Mouse (Mus musculus): Measurements from ENCODE around the gene Gm4553. TPM values are rescaled to one million over a fixed set of nuclear protein-coding genes. Genes with fewer than 3 reads are reported as not detected.

The Gm4553 gene
- total RNA-seq, 1 experiment = not detected

GRCm38 (mm10) chr7:142155308-142155707 lies 10.2 kb downstream of the Gm4553 start:
- TF ChIP-seq MAFK (IDR thresholded peaks at IDR 0.05; ENCODE audit: insufficient read depth, low read depth, low read length) = no peak
- no peak for TF ChIP-seq ZNF384 (IDR thresholded peaks at IDR 0.05; ENCODE audit: low read depth, low read length)
- TF ChIP-seq CHD2 (IDR thresholded peaks at IDR 0.05; ENCODE audit: low read depth, low read length) = no peak
- TF ChIP-seq HCFC1 (IDR thresholded peaks at IDR 0.05; ENCODE audit: borderline replicate concordance, insufficient read depth, low read length) = no peak
- TF ChIP-seq ZC3H11A (IDR thresholded peaks at IDR 0.05; ENCODE audit: borderline replicate concordance, low read depth, low read length) = no peak
- Histone ChIP-seq H3K36me3 (ENCODE audit: control insufficient read depth, insufficient read depth, low read length, poor library complexity, severe bottlenecking) (no peaks in the 10 kb centered on the region), H3K9me3 (ENCODE audit: control insufficient read depth, insufficient read depth, low read depth, low read length) (no peaks in the 10 kb centered on the region), H3K27ac (ENCODE audit: insufficient read depth, low read depth, low read length, poor library complexity, severe bottlenecking) (no peak overlapping the region), H3K4me1 (ENCODE audit: control insufficient read depth in 2 of 2, insufficient read depth in 2 of 2, low read length in 2 of 2, poor library complexity in 1 of 2) (no peaks in the 10 kb centered on the region), H3K4me3 (ENCODE audit: insufficient read depth in 1 of 2, low read depth in 1 of 2, low read length in 2 of 2, poor library complexity in 1 of 2, severe bottlenecking in 1 of 2) (no peak overlapping the region), H3K9ac (ENCODE audit: insufficient read depth, low read depth, low read length, poor library complexity, severe bottlenecking) (no peak overlapping the region)
- DNase-seq (ENCODE audit: low read depth, low spot score) = no peak
- in situ Hi-C loops (cut with MboI; ENCODE audit: low sequenced_read_pairs in 2 of 2, unreplicated experiment in 2 of 2) = no loop called here

- in situ Hi-C loops (cut with MboI; ENCODE audit: low sequenced_read_pairs in 2 of 2, unreplicated experiment in 2 of 2) = no loop called here
- Histone ChIP-seq H3K4me3 (ENCODE audit: insufficient read depth in 1 of 2, low read depth in 1 of 2, low read length in 2 of 2, poor library complexity in 1 of 2, severe bottlenecking in 1 of 2) (no peak overlapping the region), H3K9ac (ENCODE audit: insufficient read depth, low read depth, low read length, poor library complexity, severe bottlenecking) (no peak overlapping the region), H3K36me3 (ENCODE audit: control insufficient read depth, insufficient read depth, low read length, poor library complexity, severe bottlenecking) (no peaks in the 10 kb centered on the region), H3K4me1 (ENCODE audit: control insufficient read depth in 2 of 2, insufficient read depth in 2 of 2, low read length in 2 of 2, poor library complexity in 1 of 2) (no peaks in the 10 kb centered on the region), H3K9me3 (ENCODE audit: control insufficient read depth, insufficient read depth, low read depth, low read length) (no peaks in the 10 kb centered on the region), H3K27ac (ENCODE audit: insufficient read depth, low read depth, low read length, poor library complexity, severe bottlenecking) (no peak overlapping the region)
- DNase-seq (ENCODE audit: low read depth, low spot score) = no peak
- TF ChIP-seq ZC3H11A (IDR thresholded peaks at IDR 0.05; ENCODE audit: borderline replicate concordance, low read depth, low read length) (no peak), MAFK (IDR thresholded peaks at IDR 0.05; ENCODE audit: insufficient read depth, low read depth, low read length) (no peak), CHD2 (IDR thresholded peaks at IDR 0.05; ENCODE audit: low read depth, low read length) (no peak), HCFC1 (IDR thresholded peaks at IDR 0.05; ENCODE audit: borderline replicate concordance, insufficient read depth, low read length) (no peak), ZNF384 (IDR thresholded peaks at IDR 0.05; ENCODE audit: low read depth, low read length) (no peak)
Measured at GRCm38 (mm10) chr7:142152191-142152590, 13.3 kb downstream of the Gm4553 start.

GRCm38 (mm10) chr7:142148633-142149032 lies 16.9 kb downstream of the Gm4553 start:
- Histone ChIP-seq H3K4me1 (ENCODE audit: control insufficient read depth in 2 of 2, insufficient read depth in 2 of 2, low read length in 2 of 2, poor library complexity in 1 of 2) (peaks cover 0 to 4% of the 10 kb centered on the region in 2 experiments; a peak in 1 of 4 replicates), H3K4me3 (ENCODE audit: insufficient read depth in 1 of 2, low read depth in 1 of 2, low read length in 2 of 2, poor library complexity in 1 of 2, severe bottlenecking in 1 of 2) (no peak overlapping the region), H3K27ac (ENCODE audit: insufficient read depth, low read depth, low read length, poor library complexity, severe bottlenecking) (no peak overlapping the region), H3K9ac (ENCODE audit: insufficient read depth, low read depth, low read length, poor library complexity, severe bottlenecking) (no peak overlapping the region), H3K9me3 (ENCODE audit: control insufficient read depth, insufficient read depth, low read depth, low read length) (no peaks in the 10 kb centered on the region), H3K36me3 (ENCODE audit: control insufficient read depth, insufficient read depth, low read length, poor library complexity, severe bottlenecking) (no peaks in the 10 kb centered on the region)
- peak; percentile 77 for TF ChIP-seq MAFK (IDR thresholded peaks at IDR 0.05; ENCODE audit: insufficient read depth, low read depth, low read length)
- no peak for TF ChIP-seq HCFC1 (IDR thresholded peaks at IDR 0.05; ENCODE audit: borderline replicate concordance, insufficient read depth, low read length)
- TF ChIP-seq ZNF384 (IDR thresholded peaks at IDR 0.05; ENCODE audit: low read depth, low read length) = no peak
- TF ChIP-seq ZC3H11A (IDR thresholded peaks at IDR 0.05; ENCODE audit: borderline replicate concordance, low read depth, low read length) = no peak
- DNase-seq (ENCODE audit: low read depth, low spot score) = no peak
- in situ Hi-C loops (cut with MboI; ENCODE audit: low sequenced_read_pairs in 2 of 2, unreplicated experiment in 2 of 2) = loop anchor here in 1 of 2 experiments (10.0 kb wide), 1 partner anchor 106 kb away; the partner anchor contains the start of gene Gm2431

- H3K9ac ChIP-seq (ENCODE audit: insufficient read depth, low read depth, low read length, poor library complexity, severe bottlenecking) = no peak overlapping the region
- H3K4me3 ChIP-seq (ENCODE audit: insufficient read depth in 1 of 2, low read depth in 1 of 2, low read length in 2 of 2, poor library complexity in 1 of 2, severe bottlenecking in 1 of 2) = no peak overlapping the region
- in situ Hi-C loops (cut with MboI; ENCODE audit: low sequenced_read_pairs in 2 of 2, unreplicated experiment in 2 of 2) = loop anchor here in 1 of 2 experiments (10.0 kb wide), 1 partner anchor 109 kb away; the partner anchor contains the start of gene Gm2431
- H3K27ac ChIP-seq (ENCODE audit: insufficient read depth, low read depth, low read length, poor library complexity, severe bottlenecking) = no peak overlapping the region
- H3K9me3 ChIP-seq (ENCODE audit: control insufficient read depth, insufficient read depth, low read depth, low read length) = no peaks in the 10 kb centered on the region
- H3K4me1 ChIP-seq (ENCODE audit: control insufficient read depth in 2 of 2, insufficient read depth in 2 of 2, low read length in 2 of 2, poor library complexity in 1 of 2) = peaks cover 0 to 4% of the 10 kb centered on the region in 2 experiments; a peak in 1 of 4 replicates
- TF ChIP-seq ZC3H11A (IDR thresholded peaks at IDR 0.05; ENCODE audit: borderline replicate concordance, low read depth, low read length) (peak; percentile 45; the same call in 1 of the 2 replicates), CHD2 (IDR thresholded peaks at IDR 0.05; ENCODE audit: low read depth, low read length) (no peak), ZNF384 (IDR thresholded peaks at IDR 0.05; ENCODE audit: low read depth, low read length) (peak; percentile 87), HCFC1 (IDR thresholded peaks at IDR 0.05; ENCODE audit: borderline replicate concordance, insufficient read depth, low read length) (no peak)
- peak; percentile 62 for DNase-seq (ENCODE audit: low read depth, low spot score)
- H3K36me3 ChIP-seq (ENCODE audit: control insufficient read depth, insufficient read depth, low read length, poor library complexity, severe bottlenecking) = no peaks in the 10 kb centered on the region
Measured at GRCm38 (mm10) chr7:142146033-142146432, 19.5 kb downstream of the Gm4553 start.

Data from ES-E14 (cell line).